Mouse (Mus musculus): Measurements from ENCODE around the gene Mtmr2.
"Not testable (repeated sequence)": the region's sequence is repeated elsewhere in the genome, so short reads cannot be mapped to it uniquely, and the experiment has no call there.

The Mtmr2 gene

DNA sequence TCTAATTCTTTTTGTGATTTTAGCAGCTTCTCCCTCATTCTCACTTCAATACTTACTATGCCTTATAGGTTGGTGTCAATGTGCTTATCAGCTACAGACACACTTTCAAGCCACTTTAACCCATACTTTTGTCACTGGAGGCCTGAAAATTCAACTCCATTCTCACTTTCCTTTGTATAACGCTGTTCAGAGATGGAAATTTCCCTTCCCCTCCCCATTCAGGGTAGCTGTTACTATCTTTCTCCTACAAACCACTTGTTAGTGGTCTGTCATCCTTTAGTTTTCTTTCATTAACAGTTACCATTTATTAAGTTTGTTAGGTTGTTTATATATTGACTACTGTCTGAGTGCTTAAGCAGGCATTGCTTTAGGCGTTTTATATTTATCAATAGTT, at the start of gene Mtmr2:
Gene Mtmr2, plus strand, starts transcription at position 7 of the 394 bp plus-strand sequence.
- DNase-seq, result no peak

DNA sequence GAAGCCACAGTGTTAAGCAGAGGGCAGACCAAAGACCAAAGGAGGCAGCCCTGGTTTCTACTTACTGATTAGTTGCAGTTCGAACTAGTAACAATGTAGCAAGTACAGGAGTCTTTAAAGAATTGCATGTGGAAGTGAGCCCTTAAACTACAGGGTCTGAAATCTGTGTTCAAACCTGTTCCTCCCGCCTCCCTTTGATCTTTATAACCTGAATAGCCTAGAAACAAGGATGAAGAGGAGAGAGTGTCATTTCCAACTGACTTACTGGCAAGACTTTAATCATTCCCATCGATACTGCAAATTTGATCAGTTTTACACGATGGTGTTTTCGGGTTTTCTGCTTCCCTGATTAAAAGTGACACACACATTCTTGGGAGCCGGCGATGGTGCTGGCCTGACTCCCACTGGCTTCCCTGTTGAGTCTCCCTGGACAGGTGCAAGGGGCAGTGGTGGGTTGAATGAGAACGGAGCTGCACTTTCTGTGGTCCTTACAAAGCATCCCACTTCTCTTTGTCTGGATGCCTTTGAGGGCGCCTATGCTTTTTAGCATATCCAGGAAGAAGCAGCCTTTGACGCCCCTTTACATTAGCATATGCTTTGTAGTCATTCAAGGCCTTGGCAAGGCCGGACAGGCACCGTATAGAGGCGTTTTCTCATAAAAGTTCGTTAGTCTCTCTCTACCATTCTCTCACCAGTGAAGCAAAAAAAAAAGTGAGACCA, 49.0 kb upstream of the Mtmr2 start:
- no peak for DNase-seq

DNA sequence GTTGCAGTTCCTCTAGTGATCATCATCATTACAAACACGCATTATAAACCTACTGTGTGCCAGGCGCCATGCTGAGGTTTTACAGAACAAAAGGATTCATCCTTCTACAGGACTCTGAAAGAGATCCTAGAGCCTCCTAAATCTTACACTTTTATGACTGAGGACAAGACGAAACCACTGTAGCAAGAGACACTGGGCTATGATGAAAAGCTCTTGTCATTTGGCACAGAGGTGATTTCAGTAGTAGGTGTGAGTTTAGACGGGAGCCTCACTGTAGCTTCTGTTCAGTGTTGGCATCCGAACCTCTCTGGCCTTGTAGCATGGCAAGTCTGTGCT, 48.5 kb upstream of the Mtmr2 start:
- DNase-seq, result no peak

DNA sequence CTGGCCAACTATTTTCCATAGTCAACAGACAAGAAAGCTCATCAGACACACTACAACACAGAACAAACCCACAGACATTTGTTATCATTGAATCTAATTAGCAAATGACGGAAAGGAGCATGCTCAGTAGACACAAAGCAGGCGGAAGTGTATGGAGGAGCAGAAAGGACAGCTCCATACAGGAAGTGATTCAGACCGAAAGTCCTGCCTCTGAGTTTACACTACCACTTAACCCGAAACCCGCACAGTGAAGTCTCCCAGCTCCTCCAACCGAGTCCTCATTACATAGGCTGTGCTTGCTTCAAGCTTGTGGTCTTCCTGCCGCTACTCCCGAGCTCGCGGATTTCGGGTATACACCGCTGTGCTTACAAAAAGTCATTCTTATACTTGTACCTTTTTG, 46.4 kb upstream of the Mtmr2 start:
- no peak for DNase-seq

DNA sequence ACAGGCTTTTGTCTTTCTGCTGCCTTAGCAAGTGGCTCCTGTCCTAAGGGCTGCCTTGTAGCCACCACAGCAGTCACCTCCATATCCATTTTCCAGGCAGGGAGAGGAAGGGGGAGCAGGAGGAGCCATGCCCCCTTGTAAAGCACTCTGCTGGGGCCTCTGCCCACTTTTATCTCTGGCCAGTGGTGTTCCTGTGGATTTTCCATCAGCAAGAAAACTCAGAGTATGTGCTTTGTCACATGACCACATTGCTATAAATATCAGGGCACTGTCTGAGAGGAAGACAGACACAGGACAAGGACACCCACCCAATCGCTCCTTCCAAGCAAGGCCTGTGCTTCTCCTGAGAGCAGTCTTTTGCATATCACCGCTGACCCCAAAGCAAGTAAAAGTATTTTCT, 45.1 kb upstream of the Mtmr2 start:
- no peak for DNase-seq

DNA sequence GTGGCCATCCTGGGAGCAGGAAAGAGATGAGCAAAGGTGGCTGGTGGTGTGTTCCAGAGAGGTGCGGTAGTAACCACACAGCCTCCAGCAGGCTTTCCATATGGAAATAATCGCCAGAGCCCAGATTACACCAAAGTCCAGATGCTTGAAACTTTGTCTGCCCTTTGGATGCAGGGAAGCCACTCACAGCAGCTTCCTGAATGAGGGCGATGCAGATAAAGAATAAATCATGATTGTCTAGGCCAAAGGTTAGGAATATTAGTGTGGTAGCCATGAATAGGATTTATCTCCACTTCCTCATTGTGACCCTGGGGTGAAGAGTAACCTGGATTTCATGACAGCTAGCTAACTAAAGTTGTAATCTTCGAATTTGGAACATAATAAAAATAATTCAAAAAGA, 43.3 kb upstream of the Mtmr2 start:
- no peak for DNase-seq

DNA sequence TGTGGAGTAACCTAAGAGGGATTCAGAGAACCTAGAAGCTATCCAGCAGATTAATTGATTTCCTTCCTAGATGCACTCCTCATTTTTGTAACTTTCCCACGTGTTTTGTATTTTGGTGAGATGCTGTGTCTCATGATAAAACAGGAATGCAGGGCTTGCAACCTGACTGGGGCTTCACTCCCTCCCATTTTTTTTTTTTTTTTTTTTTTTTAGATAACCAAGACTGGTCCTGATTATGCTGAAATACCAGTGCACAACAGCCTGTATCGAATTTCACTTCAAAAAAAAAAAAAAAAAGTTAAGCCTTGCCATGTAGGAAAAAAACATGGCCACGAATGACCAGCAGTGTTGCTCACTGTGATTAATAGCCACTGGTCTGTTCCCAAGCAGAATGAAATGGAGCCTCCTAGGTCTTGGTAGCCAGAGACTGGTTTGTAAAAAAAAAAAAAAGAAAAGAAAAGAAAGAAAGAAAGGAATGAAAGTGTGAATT, 41.1 kb upstream of the Mtmr2 start:
- DNase-seq, result no peak

DNA sequence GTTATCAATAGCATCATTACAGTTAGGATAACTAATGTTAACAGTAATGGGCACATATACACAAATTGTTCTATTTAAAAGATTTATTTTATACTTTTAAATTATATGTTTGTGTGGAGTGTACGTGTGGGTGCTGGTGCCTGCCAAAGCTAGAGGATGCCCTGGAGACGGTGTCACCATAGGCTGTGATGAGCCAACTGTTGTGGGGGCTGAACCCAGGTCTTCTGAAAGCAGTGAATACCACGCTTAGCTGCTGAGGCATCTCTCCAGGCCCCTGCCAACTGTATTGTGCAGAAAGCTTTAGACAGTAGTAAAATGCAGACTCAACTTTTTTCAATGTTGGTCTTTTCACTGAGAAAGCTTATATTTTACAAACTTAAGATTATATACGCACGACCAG, 38.8 kb upstream of the Mtmr2 start:
- no peak for DNase-seq

DNA sequence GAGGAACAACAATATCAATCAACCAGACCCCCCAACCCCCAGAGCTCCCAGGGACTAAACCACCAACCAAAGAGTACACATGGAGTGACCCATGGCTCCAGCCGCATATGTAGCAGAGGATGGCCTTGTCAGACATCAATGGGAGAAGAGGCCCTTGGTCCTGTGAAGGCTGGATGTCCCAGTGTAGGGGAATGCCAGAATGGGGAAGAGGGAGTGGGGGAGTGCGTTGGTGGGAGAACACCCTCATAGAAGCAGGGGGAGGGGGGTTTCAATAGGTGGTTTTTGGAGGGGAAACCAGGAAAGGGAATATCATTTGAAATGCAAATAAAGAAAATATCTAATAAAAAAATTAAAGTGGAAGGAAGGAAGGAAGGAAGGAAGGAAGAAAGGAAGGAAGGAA, 32.3 kb upstream of the Mtmr2 start:
- DNase-seq, result not testable (repeated sequence)

DNA sequence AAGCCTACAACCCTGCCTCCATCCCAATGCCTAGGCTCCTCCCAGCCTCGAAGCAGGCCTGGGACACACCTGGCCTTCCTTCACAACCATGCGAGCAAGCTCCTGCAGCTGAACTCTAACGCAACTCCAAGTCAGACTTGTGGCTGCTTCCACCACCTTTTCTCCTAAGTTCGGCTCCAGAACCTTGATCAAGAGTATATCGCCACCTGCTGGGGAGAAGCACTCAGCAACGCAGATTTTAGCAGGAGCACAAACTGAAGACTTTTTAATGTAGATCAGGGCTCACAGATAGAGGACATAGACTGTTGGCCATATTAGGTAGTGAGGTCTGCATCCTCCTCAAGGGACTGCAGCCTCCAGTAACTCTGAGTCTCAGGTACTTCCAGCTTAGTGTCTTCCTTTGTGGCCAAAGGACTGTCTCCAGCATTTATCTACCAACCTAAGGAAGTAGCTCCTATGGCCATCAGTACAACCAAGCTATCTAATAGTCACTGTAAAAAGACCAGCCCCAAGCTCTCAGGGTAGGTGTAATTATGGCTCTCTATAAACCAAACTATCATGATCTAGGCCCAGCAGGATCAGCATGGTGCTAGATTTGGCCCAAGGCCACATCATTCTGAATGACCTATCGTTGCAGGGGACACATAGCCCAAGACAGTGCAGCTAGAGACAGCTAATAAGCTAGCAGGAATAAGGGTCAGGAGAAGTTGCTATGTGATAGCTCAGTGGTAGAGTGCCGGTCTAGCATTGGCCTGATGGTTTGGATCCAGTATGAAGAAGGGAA, 31.7 kb upstream of the Mtmr2 start:
- DNase-seq, result peak; percentile 82 to 83

DNA sequence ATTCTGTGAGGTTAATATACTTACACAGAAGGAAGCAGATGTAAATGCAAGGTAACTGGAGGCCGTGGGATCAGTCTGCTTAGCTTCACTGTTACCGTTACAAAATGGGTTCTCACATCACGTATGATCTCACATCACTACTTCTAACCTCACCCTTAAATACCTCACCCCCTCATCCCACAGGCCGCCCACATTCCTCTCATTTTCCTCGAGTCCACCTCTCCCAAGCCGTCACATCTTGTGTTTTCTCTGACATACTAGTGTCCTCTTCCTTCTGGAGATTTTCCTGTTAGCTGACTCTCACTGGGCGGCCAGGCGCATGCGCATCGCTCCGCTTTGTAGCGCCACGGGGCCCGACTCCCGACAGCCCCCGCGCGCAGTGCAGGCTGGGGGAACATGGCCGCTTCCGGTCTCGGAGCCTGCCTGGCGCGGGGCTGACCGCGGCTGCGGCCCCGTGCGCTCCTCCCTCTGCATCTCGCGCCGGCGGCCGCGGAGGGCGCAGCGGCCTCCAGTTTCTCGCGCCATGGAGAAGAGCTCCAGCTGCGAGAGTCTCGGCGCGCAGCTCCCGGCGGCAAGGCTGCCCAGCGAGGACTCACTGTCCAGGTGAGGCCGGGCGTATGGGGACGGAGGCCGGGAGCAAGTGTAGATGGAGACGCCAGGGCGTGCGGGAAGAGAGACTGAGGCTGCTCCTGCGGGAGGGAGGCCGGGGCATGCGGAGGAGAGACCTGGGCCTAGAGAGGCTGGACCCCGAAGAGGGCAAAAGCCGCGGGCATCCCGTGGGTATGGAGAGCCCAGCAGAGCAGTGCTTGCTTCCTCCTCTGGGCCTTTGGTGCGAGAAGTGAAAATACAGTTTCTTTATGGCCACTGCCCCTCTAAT, 826 bp downstream of the Mtmr2 start:
- peak; percentile 95 to 99 for DNase-seq

DNA sequence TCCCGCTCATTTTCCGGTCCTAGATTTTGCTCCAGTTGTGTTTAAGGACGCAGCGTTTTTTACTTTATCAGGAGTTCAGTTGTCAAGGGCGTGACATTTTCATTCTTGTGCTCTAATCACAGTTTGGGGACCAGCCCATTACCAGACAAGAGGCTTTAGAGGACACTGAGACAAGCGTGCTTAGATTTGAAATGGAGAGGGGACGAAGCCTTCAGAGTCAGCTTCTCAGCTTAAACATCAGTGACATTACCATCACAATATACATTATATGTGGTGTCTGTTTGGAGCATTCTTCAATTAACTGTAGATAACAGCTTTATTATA, 1.4 kb downstream of the Mtmr2 start:
- DNase-seq, result no peak

DNA sequence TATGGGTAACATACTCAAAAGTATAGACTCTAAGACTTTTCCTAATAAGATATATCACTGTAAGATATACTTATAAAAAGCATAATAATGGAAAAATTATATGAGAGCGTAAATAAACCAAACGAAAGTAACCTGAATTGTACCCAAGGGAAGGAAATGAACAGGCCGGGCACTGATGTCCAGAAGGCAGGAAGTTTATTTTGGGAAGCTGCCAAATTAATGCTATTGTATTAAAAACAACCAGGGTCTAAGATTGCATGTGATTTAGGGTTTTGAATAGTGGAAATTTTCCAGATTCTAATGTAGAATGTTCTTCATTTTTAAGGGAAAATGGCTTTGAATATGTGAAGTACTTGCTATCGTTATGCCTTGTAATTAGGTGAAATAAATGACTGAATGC, 4.3 kb downstream of the Mtmr2 start:
- DNase-seq, result no peak

DNA sequence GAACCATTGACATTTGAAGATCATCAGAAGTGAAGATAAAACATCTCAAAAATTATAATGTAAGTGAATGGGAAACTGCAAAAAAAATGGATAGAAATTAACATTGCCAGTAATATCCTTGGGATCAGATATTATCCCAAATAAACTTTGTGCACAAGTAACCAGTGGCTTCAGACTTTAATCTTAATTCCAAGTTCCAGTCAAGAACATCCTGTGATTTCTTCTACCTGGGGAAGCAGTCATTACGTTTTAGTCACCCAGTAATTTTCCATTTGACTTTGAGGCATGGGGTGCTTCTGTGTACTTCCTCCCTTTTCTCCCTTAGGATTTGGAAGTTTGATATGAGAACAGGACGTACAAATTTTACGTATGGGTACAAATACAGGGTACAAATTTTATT, 12.2 kb downstream of the Mtmr2 start:
- DNase-seq, result no peak

DNA sequence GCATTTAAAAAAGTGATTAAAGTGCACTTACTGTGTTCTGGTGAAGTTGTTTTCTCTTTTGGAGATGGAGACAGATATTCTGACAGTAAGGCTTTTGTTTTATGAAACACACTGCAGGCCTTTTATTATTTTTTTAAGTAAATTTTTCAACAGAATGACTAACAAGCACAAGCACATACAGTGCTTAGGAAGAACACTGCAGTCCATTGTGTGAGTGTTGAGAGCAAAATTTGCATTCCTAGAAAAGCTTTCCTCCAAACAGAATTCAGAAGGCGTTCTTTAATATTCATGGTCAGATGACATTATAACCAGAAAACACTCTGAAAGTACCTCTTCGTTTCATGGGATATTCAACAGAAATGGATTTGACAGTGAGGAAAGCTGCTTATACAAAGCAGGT, 17.4 kb downstream of the Mtmr2 start:
- no peak for DNase-seq

DNA sequence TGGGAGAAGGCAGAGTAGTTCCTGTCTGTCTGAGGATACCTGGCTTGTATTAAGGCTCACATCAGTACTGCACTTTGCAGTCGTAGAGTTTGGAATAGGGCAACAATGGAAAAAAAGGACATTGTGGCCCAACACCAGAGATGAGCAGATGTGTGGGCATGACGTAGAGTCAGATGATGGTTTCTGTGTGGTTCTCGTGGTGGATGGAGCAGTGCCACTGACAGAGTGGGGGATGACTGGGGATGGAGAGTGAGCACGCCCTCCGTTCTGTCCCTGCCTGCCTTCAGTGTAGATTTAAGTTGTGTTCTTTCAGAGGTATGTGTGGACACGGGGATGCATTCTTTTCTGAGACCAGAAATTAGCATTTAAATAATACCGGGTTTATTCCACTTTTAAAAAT, 18.4 kb downstream of the Mtmr2 start:
- peak in 1 of 2 experiments; percentile 12 for DNase-seq

DNA sequence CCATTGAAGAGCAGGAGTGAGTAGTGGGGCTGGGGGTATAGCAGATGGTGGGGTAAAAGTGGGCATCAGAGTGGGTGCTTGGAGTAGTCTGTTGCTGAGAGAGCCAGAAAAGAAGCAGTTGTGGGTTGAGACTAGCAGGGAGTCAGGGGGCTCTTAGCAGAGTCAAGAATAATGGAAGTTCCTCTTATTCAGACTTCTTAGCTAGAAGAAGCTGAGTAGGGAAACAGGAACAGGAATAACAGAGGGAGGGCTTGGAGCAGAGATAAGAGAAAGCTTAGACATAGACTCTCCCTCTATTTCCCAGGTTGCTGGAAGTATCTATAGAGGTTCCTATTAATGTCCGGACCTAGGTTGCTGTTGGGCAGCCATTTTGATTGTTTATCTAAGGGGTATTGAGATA, 26.5 kb downstream of the Mtmr2 start:
- DNase-seq, result no peak

DNA sequence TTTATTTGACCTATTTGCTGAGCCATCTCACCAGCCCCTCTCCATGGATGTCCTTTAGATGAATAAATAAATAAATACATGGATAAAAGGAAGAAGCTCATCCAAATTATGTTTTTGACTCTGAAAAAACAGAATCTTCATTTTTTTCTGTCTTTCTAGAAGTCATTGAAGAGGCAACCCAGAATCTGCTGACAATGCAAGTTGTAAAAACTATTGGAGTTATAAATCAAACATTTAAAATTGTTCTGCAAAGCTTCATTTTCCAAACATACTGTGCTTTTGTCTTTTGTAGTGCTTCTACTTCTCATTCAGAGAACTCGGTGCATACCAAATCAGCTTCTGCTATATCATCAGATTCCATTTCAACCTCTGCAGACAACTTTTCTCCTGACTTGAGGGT, 33.8 kb downstream of the Mtmr2 start:
- DNase-seq, result no peak

DNA sequence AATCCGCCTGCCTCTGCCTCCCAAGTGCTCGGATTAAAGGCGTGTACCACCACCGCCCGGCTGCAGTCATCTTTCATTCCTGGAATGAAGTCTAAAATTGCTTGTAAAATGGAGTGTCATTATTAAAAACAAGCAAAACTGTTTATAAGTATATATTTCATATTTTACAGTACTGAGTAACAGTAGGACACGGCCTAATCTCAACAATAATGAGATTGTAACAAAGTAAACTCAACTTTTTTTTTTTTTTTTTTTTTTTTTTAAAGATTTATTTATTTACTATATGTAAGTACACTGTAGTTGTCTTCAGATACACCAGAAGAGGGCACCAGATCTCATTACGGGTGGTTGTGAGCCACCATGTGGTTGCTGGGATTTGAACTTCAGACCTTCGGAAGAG, 42.7 kb downstream of the Mtmr2 start:
- not testable (repeated sequence) for DNase-seq

DNA sequence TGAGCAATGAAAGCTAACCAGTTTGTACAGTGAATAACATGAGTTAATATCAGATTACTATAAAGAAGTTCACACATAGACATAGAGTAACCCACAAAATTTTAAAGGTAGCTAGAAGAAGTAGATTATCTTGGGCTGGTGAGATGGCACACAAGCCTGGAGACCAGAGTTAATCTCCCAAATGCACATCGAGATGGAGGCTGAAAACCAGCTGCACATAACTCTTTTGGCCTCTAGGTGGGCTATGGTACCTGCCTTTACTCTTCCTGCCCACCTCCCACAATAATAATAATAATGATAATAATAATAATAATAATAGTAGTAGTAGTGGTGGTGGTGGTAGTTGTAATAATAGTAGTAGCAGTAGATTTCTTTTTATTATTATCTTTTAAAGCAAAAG, 46.1 kb downstream of the Mtmr2 start:
- DNase-seq, result no peak

DNA sequence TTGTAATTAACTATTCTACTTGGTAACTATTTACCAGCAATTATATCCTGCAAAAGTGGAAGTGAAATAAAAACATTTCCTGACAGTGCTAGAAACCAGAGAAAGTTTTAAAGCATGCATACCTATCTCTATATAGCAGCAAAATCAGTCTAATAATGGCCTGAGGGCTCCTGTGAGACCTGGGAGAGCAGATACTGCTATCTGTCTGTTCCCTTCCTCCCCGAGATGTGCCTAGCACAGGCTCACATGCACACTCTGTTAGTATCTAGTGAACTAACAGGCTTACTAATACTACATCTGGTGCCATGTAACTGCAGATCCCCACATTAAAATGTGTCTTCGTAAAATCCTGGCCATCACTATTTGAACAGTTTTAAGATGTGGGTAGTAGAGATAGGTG, 46.5 kb downstream of the Mtmr2 start:
- no peak for DNase-seq

DNA sequence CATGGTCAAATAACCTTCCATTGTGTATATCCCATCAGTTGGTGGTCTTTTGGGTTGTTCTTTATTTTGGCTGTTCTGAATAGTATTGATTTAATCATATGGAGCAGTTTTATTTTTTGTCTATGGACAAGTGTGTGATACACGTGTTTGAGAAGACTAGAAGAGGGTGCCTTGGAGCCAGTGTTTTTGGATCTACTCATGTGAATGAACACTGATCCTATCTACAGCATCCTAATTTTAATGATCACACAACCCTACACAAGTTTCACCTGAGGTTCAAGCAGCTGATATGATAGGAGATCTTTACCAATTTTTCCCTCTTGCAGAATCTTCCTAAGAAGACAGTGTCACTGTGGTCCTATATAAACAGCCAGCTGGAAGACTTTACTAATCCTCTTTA, 56.3 kb downstream of the Mtmr2 start:
- DNase-seq, result no peak

DNA sequence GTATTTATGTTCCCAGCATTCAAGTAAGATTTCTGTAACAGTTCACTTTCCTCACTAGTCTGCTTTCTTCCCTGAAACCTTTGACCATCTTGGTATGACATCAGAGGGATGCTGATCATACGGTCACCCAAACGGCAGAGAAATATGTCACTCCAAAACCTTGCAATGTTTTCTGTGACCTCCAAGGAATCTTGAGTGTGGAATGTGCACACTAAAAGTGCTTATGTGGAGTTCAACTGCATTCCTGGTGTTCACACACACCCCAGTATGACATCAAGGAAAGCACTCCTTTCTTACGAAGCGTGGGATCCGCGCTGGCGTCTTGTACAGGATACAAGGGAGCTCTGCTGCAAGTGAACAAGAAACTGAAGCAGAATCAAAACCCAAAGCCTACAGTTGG, 58.6 kb downstream of the Mtmr2 start:
- no peak for DNase-seq

DNA sequence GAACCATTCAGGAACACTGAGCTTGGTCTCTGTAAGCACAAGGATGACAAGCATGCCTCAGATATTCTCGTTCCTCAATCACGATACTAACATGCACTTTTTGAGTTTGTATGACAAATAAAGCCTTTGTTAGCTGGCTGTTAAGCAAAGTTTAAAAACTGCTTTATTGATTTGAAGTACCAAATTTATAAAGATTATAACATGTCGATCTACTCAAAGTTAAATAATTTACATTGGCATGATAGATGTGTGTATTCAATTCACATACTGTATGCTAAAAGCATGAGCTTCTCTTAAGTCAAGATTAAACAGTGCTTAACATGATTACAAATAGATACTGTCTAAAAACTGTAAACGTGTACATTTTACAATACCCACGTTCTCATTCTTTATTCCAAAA, 59.4 kb downstream of the Mtmr2 start:
- DNase-seq, result no peak

Data from cerebellum, adult 18-20 months (tissue).